12 mouse cellular contexts compared by ENCODE assay signal in the genomic region with DNA sequence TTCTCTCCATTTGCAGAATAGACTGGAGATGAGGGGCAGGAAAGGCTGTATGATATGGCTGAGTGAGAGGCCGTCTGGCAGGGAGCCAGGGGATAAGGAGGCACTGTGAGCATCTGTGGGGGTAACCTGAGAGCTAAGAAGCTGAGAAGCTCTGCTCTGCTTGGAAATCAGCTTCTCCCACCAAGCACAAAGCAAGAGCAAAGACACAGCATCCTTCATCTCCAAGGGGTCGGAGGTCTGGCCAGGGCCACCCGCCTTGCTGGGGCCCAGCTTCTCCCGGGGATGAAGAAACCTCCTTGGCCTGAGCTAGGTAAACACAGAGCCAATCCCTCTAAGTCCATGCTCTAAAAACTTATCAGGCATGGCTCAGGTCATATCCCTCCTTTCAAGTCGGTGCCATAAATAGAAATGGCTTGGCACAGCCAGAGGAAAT. TPM values are rescaled to one million over a fixed set of nuclear protein-coding genes. Genes with fewer than 3 reads are reported as not detected.
DNase-seq lines count a peak whose midpoint lies in the region; ATAC-seq lines count a peak whose summit lies in the region.
"Had no signal": no experiment of that assay in that cellular context is flagged by ENCODE, and none has a peak within 500 bp of the region (broad histone marks: within the 10 kb centered on the region; RNA-seq: fewer than 3 reads in every experiment).

No protein-coding gene starts in this region.

- peaks cover 43% of the 10 kb centered on the region for H3K4me1 ChIP-seq in lung, embryonic 15.5 days
- peaks cover 39% of the 10 kb centered on the region for H3K4me1 ChIP-seq in heart, embryonic 15.5 days (replicated peaks)
- peaks cover 10% of the 10 kb centered on the region; the same call in 1 of the 2 replicates for H3K4me1 ChIP-seq in stomach, embryonic 14.5 days (ENCODE audit: control insufficient read depth, insufficient read depth, low read length)

- no peak overlapping the region for H3K4me2 ChIP-seq in lung, embryonic 15.5 days
- H3K4me2 ChIP-seq in heart, embryonic 15.5 days = peak overlapping the region; percentile 41
- no peak overlapping the region for H3K4me2 ChIP-seq in stomach, embryonic 14.5 days (replicated peaks; ENCODE audit: low read depth, low read length)

- no peak overlapping the region for H3K4me3 ChIP-seq in lung, embryonic 15.5 days
- peak overlapping the region; percentile 23 for H3K4me3 ChIP-seq in heart, embryonic 15.5 days
- H3K4me3 ChIP-seq in stomach, embryonic 14.5 days (ENCODE audit: low read depth, low read length) = no peak overlapping the region

- H3K27ac ChIP-seq in lung, embryonic 15.5 days = 0 out of 2 replicates have a peak overlapping the region, but pooled peaks have one; percentile 11
- peak overlapping the region; percentile 76 for H3K27ac ChIP-seq in heart, embryonic 15.5 days
- H3K27ac ChIP-seq in stomach, embryonic 14.5 days (ENCODE audit: low read length) = peak overlapping the region; percentile 40; the same call in 1 of the 2 replicates

- no peaks in the 10 kb centered on the region for H3K9me3 ChIP-seq in lung, embryonic 15.5 days
- no peaks in the 10 kb centered on the region for H3K9me3 ChIP-seq in heart, embryonic 15.5 days (replicated peaks)
- H3K9me3 ChIP-seq in stomach, embryonic 14.5 days (ENCODE audit: control insufficient read depth, low read depth, low read length) = no peaks in the 10 kb centered on the region

- H3K27me3 ChIP-seq in lung, embryonic 15.5 days = no peaks in the 10 kb centered on the region
- H3K27me3 ChIP-seq in heart, embryonic 15.5 days = no peaks in the 10 kb centered on the region
- no peaks in the 10 kb centered on the region for H3K27me3 ChIP-seq in stomach, embryonic 14.5 days (ENCODE audit: control insufficient read depth, insufficient read depth, low read length)

- WGBS in lung, embryonic 15.5 days = 11% methylated on average over 5 of the region's 5 CpGs
- WGBS in heart, embryonic 15.5 days = 17% methylated on average over 5 of the region's 5 CpGs
- 20% methylated on average over 5 of the region's 5 CpGs for WGBS in stomach, embryonic 14.5 days

- ATAC-seq in lung, embryonic 15.5 days (ENCODE audit: borderline replicate concordance, extremely low read depth, low FRiP score, low TSS enrichment) = peak; percentile 47; the same call in 1 of the 2 replicates
- peak; percentile 54 for ATAC-seq in heart, embryonic 15.5 days (replicated peaks; ENCODE audit: insufficient number of reproducible peaks, insufficient read depth, low FRiP score, low read depth)
- peak; percentile 39; the same call in 1 of the 2 replicates for ATAC-seq in stomach, embryonic 14.5 days (ENCODE audit: insufficient number of reproducible peaks, insufficient read depth, low FRiP score, low read depth)

- no peaks in the 10 kb centered on the region for H3K36me3 ChIP-seq in lung, embryonic 15.5 days
- no peaks in the 10 kb centered on the region for H3K36me3 ChIP-seq in heart, embryonic 15.5 days
- H3K36me3 ChIP-seq in stomach, embryonic 14.5 days (ENCODE audit: control insufficient read depth, insufficient read depth, low read length) = no peaks in the 10 kb centered on the region

- peak; percentile 23 for DNase-seq in adrenal gland, postnatal 14 days
- DNase-seq in adrenal gland, postnatal 4 days (ENCODE audit: low spot score in 2 of 2) = no peak
- no peak for DNase-seq in lung, postnatal 25 days (ENCODE audit: low spot score)
- DNase-seq in spleen, postnatal 14 days (ENCODE audit: low spot score in 2 of 2) = no peak
- no peak for DNase-seq in B cell, adult 2 months
- DNase-seq: gastrocnemius, postnatal 25 days; thymus, postnatal 36 days had no signal

- H3K9ac ChIP-seq in lung, embryonic 15.5 days = no peak overlapping the region
- no peak overlapping the region for H3K9ac ChIP-seq in heart, embryonic 15.5 days
- no peak overlapping the region for H3K9ac ChIP-seq in stomach, embryonic 14.5 days (replicated peaks; ENCODE audit: low read depth, low read length)

RNA-seq across cellular contexts. Expression of a gene that starts 36.1 kb away (rescaled TPM):
- total RNA-seq in adrenal gland, postnatal 14 days (2021) = 0.83 and 1.1 TPM in 2 replicates
- 1 to 10 TPM; 2.5 to 4.0 TPM for total RNA-seq in adrenal gland, postnatal 4 days (2021)
- polyA plus RNA-seq in lung, embryonic 15.5 days (2015; fragmentation: Nextera tagmentation; extraction: Ambion mirVana) = 0.19 TPM in 1 of 2 replicates, not detected in the other
- 0.59 and 1.1 TPM in 2 replicates for polyA plus RNA-seq in heart, embryonic 15.5 days (2015; fragmentation: Nextera tagmentation; extraction: Ambion mirVana)
- polyA plus RNA-seq in stomach, embryonic 14.5 days (2014; fragmentation: Nextera tagmentation; extraction: Ambion mirVana) = 0.15 and 0.33 TPM in 2 replicates
- total RNA-seq: gastrocnemius, postnatal 25 days; megakaryocyte-erythroid progenitor cell, adult 5-6 weeks had no signal

RNA-seq across cellular contexts. Expression of a gene that starts 46.8 kb away (rescaled TPM):
- total RNA-seq in adrenal gland, postnatal 14 days (2021) = 14.2 and 16.9 TPM in 2 replicates
- total RNA-seq in adrenal gland, postnatal 4 days (2021) = 10 to 100 TPM; 22.9 to 23.5 TPM
- polyA plus RNA-seq in lung, embryonic 15.5 days (2015; fragmentation: Nextera tagmentation; extraction: Ambion mirVana) = 18.2 and 20.8 TPM in 2 replicates
- polyA plus RNA-seq in heart, embryonic 15.5 days (2015; fragmentation: Nextera tagmentation; extraction: Ambion mirVana) = 10.0 TPM in 2 replicates
- 14.5 and 19.0 TPM in 2 replicates for polyA plus RNA-seq in stomach, embryonic 14.5 days (2014; fragmentation: Nextera tagmentation; extraction: Ambion mirVana)

RNA-seq across cellular contexts. Expression of a gene that starts 55.6 kb away (rescaled TPM):
- total RNA-seq in adrenal gland, postnatal 14 days (2021) = not detected in 2 replicates
- total RNA-seq in adrenal gland, postnatal 4 days (2021) = not detected
- not detected in 2 replicates for polyA plus RNA-seq in lung, embryonic 15.5 days (2015; fragmentation: Nextera tagmentation; extraction: Ambion mirVana)
- not detected in 2 replicates for polyA plus RNA-seq in heart, embryonic 15.5 days (2015; fragmentation: Nextera tagmentation; extraction: Ambion mirVana)
- polyA plus RNA-seq in stomach, embryonic 14.5 days (2014; fragmentation: Nextera tagmentation; extraction: Ambion mirVana) = not detected in 2 replicates
- total RNA-seq: gastrocnemius, postnatal 25 days; layer of hippocampus, postnatal 10 days; megakaryocyte-erythroid progenitor cell, adult 5-6 weeks had no signal

Comparison
In these comparisons a context has a peak if more than half of its experiments do, and no peak if none do; other contexts are left out.
1. H3K27ac ChIP-seq: peak in every context shown above with its lines; median percentile 76 in heart, embryonic 15.5 days; 40 in stomach, embryonic 14.5 days; 11 in lung, embryonic 15.5 days.